Mouse (Mus musculus) liver, embryonic 14.5 days (tissue): ENCODE results near the gene Maml2. TPM values are rescaled to one million over a fixed set of nuclear protein-coding genes. Genes with fewer than 3 reads are reported as not detected.

Experiments
- ATAC-seq: fragments of 200-750 bp; cut with Nextera tagmentation; 2 replicates; pipeline ENCODE4 v1.8.0; 2017; ENCODE audit warnings: moderate number of reproducible peaks, mild to moderate bottlenecking, moderate library complexity; ENCODE audit not compliant: insufficient read depth
- DNase-seq, 3 experiments: peaks; one replicate each; pipeline ENCODE4 v3.0.0-alpha.2; 2012 to 2013; ENCODE audit warnings: low read depth in 3 of 3, low spot score in 3 of 3
- H3K27ac ChIP-seq: fragments of 300-500 bp; sonication (generic); 2 replicates; pipeline ENCODE4 v1.5.1; 2014; ENCODE audit warnings: moderate library complexity, mild to moderate bottlenecking, control low read depth, inconsistent platforms
- H3K27me3 ChIP-seq: fragments of 300-500 bp; sonication (generic); 2 replicates; pipeline ENCODE4 v1.6.1; 2014; ENCODE audit warnings: mild to moderate bottlenecking, low read length, moderate library complexity; ENCODE audit not compliant: control insufficient read depth, insufficient read depth
- H3K36me3 ChIP-seq: fragments of 300-500 bp; sonication (generic); replicated peaks from 2 replicates; pipeline ENCODE4 v1.6.1; 2014; ENCODE audit warnings: low read depth; ENCODE audit not compliant: control insufficient read depth, insufficient read depth
- H3K4me1 ChIP-seq, 2 experiments: fragments of 200-500 bp in 1 of 2; fragments of 300-500 bp in 1 of 2; sonication (generic) in 1 of 2; replicated peaks; 2 replicates each; pipeline ENCODE4 v1.6.1; 2012 to 2014; ENCODE audit warnings: antibody characterized with exemption in 1 of 2, inconsistent platforms in 1 of 2, low read length in 1 of 2; ENCODE audit not compliant: control insufficient read depth in 2 of 2, insufficient read depth in 2 of 2
- H3K4me2 ChIP-seq: fragments of 300-500 bp; sonication (generic); 2 replicates; pipeline ENCODE4 v1.6.1; 2014; ENCODE audit warnings: low read depth, mild to moderate bottlenecking, control low read depth, moderate library complexity
- H3K4me3 ChIP-seq, 2 experiments: fragments of 200-500 bp in 1 of 2; fragments of 300-500 bp in 1 of 2; sonication (generic) in 1 of 2; 2 replicates each; pipeline ENCODE4 v1.5.1; 2012 to 2014; ENCODE audit warnings: low read depth in 2 of 2, low read length in 2 of 2, mild to moderate bottlenecking in 2 of 2, control low read depth in 1 of 2, inconsistent platforms in 1 of 2, moderate library complexity in 1 of 2; ENCODE audit not compliant: insufficient read depth in 1 of 2
- H3K9ac ChIP-seq: fragments of 300-500 bp; sonication (generic); replicated peaks from 2 replicates; pipeline ENCODE4 v1.6.1; 2014; ENCODE audit warnings: mild to moderate bottlenecking, control low read depth, moderate library complexity
- H3K9me3 ChIP-seq: fragments of 300-500 bp; sonication (generic); 2 replicates; pipeline ENCODE4 v1.6.1; 2016; ENCODE audit warnings: low read length, mixed read lengths; ENCODE audit not compliant: control insufficient read depth
- CTCF ChIP-seq: IDR thresholded peaks from 2 replicates; pipeline ENCODE4 v1.5.1; 2016; ENCODE audit warnings: antibody characterized with exemption, low read depth, control low read depth
- EP300 ChIP-seq: IDR thresholded peaks from 2 replicates; pipeline ENCODE4 v1.6.1; 2016; ENCODE audit warnings: antibody characterized with exemption, low read depth
- WGBS: fragments of 180-500 bp; shearing (Covaris S2); extraction: QIAGEN DNeasy Blood & Tissue Kit; methylation state at CpG from one replicate; pipeline ENCODE4 v1.1.7; 2014; ENCODE audit not compliant: insufficient replicate concordance; 5-methylcytosine and 5-hydroxymethylcytosine counted together
- polyA plus RNA-seq, 2 experiments: library from polyadenylated mRNA; depleted of rRNA in 1 of 2; stranded (reverse) in 1 of 2; unstranded in 1 of 2; fragments of >200 nt; fragmentation: Nextera tagmentation in 1 of 2; extraction: Ambion mirVana in 1 of 2; gene quantifications; 2 replicates each; pipeline versions ENCODE4 v1.2.1 to v1.2.3; 2012 to 2014

Maml2 gene
- polyA plus RNA-seq, 2 experiments, result 0.65 to 0.66 TPM

DNA sequence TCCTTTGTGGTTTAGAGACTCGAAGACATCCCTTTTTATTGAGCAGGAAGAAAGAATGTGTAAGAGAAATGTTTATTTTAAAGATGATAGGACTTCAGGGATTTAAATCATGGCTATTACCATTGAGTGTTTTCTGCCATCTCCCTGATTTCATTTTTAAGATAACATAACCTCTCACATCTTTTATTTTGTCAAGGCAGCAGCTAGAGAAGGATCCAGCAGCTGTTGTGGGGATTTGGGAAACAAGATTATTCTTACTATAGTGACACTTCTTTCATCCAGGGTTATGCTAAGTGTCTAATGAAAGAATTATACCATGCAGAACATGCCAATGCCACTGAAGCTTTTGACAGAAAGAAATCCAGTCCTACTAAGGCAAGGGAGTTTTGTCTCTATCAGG, 193.3 kb downstream of the Maml2 start:
- no peaks in the 10 kb centered on the region for H3K36me3 ChIP-seq
- DNase-seq (no peak), ATAC-seq (no peak)
- no peak overlapping the region for H3K9ac ChIP-seq
- H3K4me2 ChIP-seq, result no peak overlapping the region
- 20% methylated on average over 1 of the region's 1 CpGs for WGBS
- H3K27me3 ChIP-seq, result no peaks in the 10 kb centered on the region
- H3K9me3 ChIP-seq, result no peaks in the 10 kb centered on the region
- TF ChIP-seq EP300, result no peak
- H3K4me1 ChIP-seq, result no peaks in the 10 kb centered on the region; a peak in 1 of 4 replicates
- H3K4me3 ChIP-seq, result no peak overlapping the region
- H3K27ac ChIP-seq, result no peak overlapping the region

- Histone ChIP-seq H3K27me3 (no peaks in the 10 kb centered on the region), H3K4me2 (no peak overlapping the region), H3K4me1 (no peaks in the 10 kb centered on the region; a peak in 1 of 4 replicates), H3K27ac (no peak overlapping the region), H3K4me3 (no peak overlapping the region), H3K36me3 (no peaks in the 10 kb centered on the region), H3K9me3 (no peaks in the 10 kb centered on the region), H3K9ac (no peak overlapping the region)
- no peak for DNase-seq
- TF ChIP-seq CTCF (no peak), EP300 (no peak)
- WGBS, result 57% methylated on average over 9 of the region's 9 CpGs
- no peak for ATAC-seq
These were observed 194.3 kb downstream of the Maml2 start for GRCm38 (mm10) chr9:13491854-13492620.

- H3K36me3 ChIP-seq, result no peaks in the 10 kb centered on the region
- H3K27ac ChIP-seq, result no peak overlapping the region
- H3K4me1 ChIP-seq, result peaks cover 0 to 1% of the 10 kb centered on the region in 2 experiments; a peak in 1 of 4 replicates
- H3K4me3 ChIP-seq, result no peak overlapping the region
- no peak overlapping the region for H3K9ac ChIP-seq
- TF ChIP-seq CTCF (no peak), EP300 (no peak)
- no peaks in the 10 kb centered on the region for H3K27me3 ChIP-seq
- ATAC-seq (no peak), DNase-seq (no peak)
- H3K4me2 ChIP-seq, result no peak overlapping the region
- H3K9me3 ChIP-seq, result no peaks in the 10 kb centered on the region
- 55% methylated on average over 2 of the region's 2 CpGs for WGBS
These were observed 195.1 kb downstream of the Maml2 start for GRCm38 (mm10) chr9:13492807-13493206.

DNA sequence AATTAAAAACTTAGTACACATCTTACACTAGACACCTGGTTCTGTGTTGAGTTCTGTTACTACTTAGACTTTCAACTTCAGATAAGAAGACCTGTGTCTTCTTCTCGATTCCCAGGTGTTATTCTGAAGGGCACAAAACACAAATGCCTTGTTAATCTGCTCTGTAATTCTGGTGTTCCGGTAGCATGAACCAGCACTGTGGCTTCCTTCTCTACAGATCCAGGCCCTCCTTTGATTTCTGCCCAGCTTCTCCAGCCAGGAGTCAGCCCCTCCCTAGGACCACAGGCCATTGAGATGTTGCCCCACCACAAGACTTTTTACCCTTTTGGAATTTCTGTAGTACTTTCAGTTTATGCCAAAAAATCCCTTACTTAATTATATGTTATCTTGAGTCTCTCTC, 196.0 kb downstream of the Maml2 start:
- Histone ChIP-seq H3K4me1 (peaks cover 0 to 1% of the 10 kb centered on the region in 2 experiments; a peak in 1 of 4 replicates), H3K9me3 (no peaks in the 10 kb centered on the region), H3K27me3 (no peaks in the 10 kb centered on the region), H3K36me3 (no peaks in the 10 kb centered on the region), H3K9ac (no peak overlapping the region), H3K4me3 (no peak overlapping the region), H3K4me2 (no peak overlapping the region), H3K27ac (no peak overlapping the region)
- TF ChIP-seq CTCF (no peak), EP300 (no peak)
- ATAC-seq (no peak), DNase-seq (no peak)
- WGBS, result 56% methylated on average over 2 of the region's 2 CpGs

GRCm38 (mm10) chr9:13495530-13495929, 197.8 kb downstream of the Maml2 start:
- ATAC-seq (no peak), DNase-seq (no peak)
- TF ChIP-seq CTCF (no peak), EP300 (no peak)
- Histone ChIP-seq H3K9me3 (no peaks in the 10 kb centered on the region), H3K4me1 (peaks cover 0 to 1% of the 10 kb centered on the region in 2 experiments; a peak in 1 of 4 replicates), H3K4me2 (no peak overlapping the region), H3K36me3 (no peaks in the 10 kb centered on the region), H3K27me3 (no peaks in the 10 kb centered on the region), H3K9ac (no peak overlapping the region), H3K27ac (no peak overlapping the region), H3K4me3 (no peak overlapping the region)
